Mouse (Mus musculus) ES-Bruce4 (cell line): ENCODE data around the gene Gnai1.

Experiments used
- CTCF ChIP-seq: IDR thresholded peaks from one replicate; pipeline ENCODE4 v1.8.1; 2011; ENCODE audit warnings: low read depth, low read length
- EP300 ChIP-seq: IDR thresholded peaks from 2 replicates; pipeline ENCODE4 v1.6.1; 2011; ENCODE audit warnings: low read depth, low read length; ENCODE audit not compliant: insufficient read depth
- POLR2A ChIP-seq: IDR thresholded peaks from one replicate; pipeline ENCODE4 v1.8.1; 2011; ENCODE audit warnings: low read length; ENCODE audit not compliant: insufficient read depth

DNA sequence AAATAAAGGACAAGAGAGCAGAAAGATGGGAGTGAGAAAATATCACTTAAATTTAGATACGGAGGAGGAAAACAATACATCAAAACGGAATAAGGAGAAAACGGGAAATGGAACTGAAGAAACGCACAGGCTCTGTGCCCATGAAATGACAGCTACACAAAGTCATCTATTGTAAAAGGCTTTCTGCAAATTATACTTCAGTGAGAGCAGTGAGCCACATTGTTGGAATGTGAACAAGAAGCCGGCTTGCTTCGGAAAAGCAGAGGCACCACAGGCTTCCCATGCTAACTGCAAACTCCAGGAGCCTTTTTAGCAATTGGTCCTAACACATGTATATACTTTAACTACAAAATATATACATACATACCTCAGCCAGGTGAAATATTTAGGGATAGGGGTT is 34.0 kb downstream of the Gnai1 start:
- TF ChIP-seq CTCF (no peak), POLR2A (no peak), EP300 (no peak)
